Mouse (Mus musculus): ENCODE measurements around the gene Plcb4.

The Plcb4 gene

DNA sequence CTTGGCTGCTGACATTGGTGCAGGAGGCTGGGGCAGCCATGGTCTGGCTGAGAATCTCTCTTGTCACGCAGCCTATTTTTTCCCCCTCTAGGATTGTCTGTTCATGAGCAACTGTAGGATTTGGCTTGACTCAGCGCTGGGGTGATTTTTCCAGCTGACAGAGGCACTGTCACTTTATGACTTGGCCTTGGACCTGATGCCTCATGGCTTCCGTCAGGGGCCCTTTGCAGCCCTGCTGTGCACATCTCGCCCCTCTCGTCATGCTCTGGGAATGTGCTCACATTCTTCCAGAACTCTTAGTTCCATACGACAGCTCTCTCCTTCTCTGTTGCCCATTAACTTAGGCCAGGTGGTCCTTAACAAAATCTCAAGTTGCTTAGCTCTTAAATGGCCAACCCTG lies 152.0 kb downstream of the Plcb4 start:
- DNase-seq (ENCODE audit: low read depth, low spot score) = no peak

DNA sequence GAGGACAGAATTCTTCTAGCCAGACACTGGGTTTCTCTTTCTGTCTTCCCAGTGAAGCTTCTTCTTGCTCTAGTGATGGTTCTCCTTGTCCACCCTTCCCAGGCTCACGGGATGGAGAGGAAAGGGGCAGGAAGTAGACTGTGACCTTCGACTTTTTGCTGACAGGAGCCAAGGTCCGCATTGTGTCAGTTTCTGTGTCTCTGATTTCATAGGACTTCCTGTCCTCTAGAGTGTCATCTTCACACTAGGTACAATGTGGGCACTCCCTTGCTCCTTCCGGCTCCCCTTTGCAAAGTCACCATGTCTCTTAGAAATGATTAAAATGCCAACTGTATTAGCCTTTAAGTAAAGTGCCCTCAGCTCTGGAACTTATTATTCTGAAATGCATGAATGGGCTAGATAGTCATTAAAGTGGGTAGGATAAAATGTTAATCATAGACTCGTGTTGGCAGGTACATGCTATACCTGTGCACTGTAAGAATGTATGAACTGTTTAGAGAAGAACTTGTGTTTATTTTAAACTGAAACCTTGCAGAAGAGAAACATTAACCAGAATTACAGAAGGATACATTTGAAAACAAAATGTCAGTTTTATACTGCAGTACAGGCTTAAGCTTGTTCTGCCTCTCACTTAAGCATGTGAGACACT lies 152.8 kb downstream of the Plcb4 start:
- DNase-seq (ENCODE audit: low read depth, low spot score) = no peak

DNA sequence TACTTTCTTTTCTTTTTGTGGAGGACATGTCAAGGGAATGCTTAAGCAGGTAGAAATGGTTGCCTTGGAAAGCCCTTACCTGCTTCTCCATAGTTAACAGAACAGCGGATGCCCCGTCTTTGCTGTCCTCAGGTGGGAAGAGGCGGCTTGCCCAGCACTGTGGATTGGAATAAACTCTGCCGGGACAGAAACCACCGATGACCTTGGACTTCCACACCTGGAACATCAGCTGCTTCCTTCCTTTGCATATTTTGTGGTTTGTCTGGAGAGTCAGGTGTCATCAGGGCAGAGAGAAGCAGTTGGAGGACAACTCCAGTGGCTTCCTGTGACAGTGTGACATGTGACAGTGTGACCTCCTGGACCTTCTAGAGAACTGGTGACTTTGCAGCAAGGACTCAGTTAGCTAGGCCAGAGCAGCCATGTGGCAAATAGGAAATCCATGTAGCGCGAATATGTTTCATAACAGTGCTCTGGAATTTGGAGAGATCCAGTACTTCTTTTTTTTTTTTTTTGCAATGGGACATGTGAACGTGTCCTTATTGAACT lies 154.0 kb downstream of the Plcb4 start:
- no peak for DNase-seq (ENCODE audit: low read depth, low spot score)

DNA sequence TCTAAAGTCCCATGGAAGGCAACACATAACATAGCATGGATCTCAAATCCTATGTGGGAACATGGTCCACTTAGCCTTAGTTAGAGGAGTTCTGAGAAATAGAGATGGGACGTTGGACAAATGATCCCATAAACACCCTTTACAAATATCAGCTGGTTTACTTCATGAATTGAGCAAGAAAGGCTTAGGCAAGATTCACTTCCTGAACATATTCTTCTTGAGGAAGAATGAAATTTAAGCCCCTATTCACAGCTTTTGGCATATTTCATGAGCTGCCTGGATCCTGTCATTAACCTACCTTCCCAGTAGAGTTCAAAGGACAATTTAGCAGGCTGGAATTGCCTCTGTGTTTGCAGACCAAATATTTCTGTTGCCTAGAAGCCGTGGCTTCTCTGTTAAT lies 161.9 kb downstream of the Plcb4 start:
- DNase-seq (ENCODE audit: low read depth, low spot score) = no peak

DNA sequence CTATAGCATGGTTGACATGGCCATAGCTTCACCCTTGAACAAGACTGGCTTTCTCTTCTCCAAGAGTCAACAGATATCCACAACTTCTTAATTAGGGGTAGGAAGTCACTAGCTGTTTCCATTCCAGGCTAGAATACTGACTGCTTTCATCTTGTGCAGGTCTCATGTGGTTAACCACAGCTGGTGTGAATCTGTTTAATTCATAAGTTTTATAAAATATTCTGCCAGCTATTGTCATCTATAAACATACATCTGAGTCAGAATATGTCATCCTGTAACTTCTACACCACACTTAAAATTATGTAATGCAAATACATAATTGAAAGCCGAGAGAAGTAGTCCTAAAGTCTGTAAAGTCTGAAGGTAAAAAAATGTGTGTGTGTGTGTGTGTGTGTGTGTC lies 164.9 kb downstream of the Plcb4 start:
- DNase-seq (ENCODE audit: low read depth, low spot score) = no peak

DNA sequence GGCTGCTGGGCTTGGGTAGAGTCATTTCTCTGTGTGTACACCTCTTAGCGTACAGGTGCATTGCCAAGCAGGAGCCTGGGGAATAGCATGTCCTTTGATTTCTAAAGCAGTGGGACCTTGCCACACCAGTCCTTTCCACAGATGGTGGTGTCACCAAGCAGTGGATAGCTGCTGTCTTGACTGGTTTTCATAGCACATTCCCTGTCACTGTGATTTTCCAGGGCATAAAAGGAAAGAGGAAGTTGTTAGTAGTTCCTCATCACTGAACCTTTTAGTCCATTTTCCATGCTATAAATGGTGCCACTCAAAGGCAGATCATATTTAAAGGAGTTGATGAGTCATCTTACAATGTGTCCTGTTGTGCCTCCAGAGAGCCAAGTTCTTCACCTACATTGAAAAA lies 165.9 kb downstream of the Plcb4 start:
- DNase-seq (ENCODE audit: low read depth, low spot score) = no peak

DNA sequence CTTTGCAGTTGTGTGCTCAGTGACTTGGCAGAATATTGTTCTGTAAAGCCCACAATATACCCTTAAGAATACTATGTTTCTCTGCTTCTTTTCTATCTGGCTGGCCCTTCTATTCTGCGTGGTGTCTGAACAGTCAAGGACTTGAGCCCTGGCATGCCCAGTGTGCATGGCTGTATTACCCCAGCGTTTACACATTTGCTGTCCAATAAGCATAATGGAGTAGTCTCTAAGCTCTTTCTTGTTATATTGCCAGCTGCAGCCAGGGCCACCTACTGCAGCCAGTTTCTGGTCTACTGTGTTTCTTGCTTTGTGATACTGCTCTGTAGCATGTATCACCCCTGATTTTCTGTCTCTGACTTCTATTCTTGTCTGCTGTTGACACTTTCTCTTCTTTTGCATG lies 166.8 kb downstream of the Plcb4 start:
- DNase-seq (ENCODE audit: low read depth, low spot score) = no peak

DNA sequence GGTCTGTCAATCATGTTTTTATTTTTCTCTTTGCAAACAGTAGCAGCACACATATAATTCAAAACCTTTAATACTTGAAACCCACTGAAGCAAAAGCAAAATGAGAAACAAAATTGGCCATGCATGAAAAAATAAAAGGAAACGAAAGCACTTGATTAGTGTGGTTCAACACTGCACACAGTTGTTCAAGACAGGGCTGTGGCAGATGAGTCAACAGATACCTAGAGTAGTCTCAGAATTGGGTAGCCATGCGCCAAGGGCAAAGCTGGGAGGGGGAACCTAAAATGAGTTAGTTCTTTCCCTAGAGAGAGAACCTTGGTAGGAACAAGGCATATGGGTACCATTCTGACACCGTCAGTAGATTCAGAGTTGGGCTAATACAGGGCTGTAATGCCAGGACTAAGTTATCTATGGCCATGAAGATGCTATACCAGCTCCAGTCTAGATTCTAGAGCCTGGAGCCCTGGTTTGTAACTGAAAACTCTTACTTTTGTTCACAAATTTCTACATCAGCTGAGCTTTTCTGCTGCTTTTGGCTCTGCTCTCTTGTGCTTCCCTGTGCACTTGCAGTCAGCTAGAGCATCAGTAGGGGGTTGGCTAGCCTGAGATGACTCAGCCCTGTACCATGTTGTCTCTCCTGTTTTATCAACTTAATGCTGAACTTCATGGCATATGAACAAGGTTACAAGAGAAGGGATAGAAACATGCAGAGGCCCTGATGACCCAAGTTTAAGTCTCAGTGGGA lies 168.0 kb downstream of the Plcb4 start:
- DNase-seq (ENCODE audit: low read depth, low spot score) = no peak

DNA sequence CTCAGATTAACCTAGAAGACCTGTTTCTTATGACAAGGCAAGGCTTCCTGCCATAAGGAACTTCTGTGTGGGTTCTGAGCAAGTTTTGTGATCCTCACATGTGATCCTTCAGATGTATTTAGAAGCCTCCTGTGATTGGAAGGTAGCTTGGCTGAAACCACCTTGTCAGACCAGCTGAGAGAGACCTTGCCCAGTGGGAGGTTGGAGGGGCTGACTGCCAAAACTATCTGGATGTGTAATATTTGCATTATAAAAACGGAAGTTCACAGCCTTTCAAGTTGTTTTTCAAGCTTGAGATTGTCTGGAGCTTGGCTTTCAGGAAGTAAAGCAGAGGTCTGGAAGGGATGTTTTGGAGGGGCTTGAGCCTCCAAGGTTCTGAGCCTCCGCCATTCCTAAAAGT lies 169.6 kb downstream of the Plcb4 start:
- DNase-seq (ENCODE audit: low read depth, low spot score) = no peak

DNA sequence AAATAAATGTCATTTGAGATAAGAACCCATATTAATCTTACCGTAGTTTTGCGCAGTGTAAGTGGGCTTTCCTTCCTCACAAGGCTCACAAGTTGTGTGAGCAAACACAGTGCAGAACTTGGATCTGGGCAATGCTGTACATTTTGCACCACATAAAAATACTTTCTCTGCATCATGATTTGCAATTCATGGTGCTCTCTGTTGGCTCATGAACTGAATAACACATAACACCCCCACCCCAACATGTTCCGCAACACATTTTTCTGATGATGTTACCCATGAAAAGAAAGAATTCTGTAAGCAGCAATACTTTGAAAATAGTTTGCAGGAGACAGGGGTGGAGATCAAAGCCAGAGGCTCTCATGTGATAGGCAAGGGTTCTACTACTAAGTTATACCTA lies 174.9 kb downstream of the Plcb4 start:
- no peak for DNase-seq (ENCODE audit: low read depth, low spot score)

DNA sequence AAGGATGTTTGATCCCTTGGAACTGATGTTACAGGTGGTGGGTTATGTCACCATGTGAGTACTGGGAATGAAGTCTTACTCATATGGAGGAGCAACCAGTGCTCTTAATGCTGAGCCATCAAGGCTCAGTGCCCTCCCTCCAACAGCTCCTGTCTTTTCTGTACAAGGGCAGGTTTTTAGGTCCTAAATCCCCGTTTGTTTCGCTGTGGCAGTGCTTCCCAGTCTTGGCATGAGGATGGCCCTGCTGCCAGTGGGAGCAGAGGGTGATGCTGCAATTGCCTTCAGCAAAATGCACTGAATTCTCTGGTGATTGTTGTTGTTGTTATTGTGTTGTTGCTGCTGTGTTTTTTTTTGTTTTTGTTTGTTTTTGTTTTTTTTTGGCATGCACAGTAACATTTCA lies 175.6 kb downstream of the Plcb4 start:
- no peak for DNase-seq (ENCODE audit: low read depth, low spot score)

DNA sequence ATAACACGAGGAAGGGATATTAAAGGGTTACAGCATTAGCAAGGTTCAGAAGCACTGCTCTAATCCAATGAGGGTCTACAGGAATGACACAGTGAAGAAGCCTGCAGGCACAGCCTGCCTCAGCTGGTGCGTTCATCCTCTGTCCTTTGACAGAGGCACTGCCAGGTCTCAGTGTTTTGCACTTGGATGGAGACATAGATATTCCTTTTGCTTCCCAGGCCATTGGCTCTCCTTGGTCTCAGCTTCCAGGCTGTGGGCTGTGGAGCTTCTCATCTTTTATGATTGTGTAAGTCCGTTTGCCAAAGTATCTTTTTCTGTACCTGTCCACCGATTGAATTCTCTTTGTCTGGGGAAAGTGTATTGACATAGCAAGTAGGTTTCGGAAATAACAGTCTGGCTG lies 177.1 kb downstream of the Plcb4 start:
- DNase-seq (ENCODE audit: low read depth, low spot score) = no peak

DNA sequence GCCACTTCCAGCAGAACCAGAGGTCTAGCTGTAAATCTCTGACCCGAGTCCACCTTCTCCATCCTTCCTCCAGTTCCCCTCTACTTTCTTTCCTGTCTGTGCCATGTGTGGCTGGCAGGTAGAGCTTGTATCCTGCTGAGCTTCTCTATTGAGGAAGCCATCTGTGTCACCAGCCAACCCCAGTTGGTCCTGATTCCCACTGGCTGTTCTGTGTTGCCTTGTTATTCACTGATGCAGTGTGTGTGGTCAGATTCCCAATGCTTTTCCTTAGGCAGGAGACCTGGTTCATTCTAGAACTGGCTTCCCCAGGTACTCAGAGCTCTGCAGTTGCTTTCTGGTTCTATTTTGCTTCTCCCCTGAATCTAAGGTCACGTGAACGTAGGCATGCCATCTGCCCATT lies 177.6 kb downstream of the Plcb4 start:
- no peak for DNase-seq (ENCODE audit: low read depth, low spot score)

DNA sequence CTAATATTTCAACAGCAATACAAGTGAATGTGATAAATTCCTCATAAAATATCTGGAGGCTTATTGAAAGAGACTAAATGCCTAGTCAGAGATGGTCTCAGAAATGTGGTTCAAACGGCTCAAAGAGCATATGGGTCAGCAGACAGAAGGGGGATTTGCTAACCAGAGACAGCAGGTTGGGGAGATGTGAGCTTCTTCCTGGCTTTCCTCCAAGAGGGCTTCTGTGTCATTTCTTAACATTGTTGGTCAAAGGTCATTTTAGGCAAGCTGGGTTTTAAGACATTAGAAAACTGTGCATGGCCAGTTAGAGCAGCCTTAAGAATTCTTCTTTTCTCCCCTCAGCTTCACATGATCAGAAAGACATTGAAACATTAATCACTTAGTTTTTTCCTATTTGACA lies 178.9 kb downstream of the Plcb4 start:
- no peak for DNase-seq (ENCODE audit: low read depth, low spot score)

DNA sequence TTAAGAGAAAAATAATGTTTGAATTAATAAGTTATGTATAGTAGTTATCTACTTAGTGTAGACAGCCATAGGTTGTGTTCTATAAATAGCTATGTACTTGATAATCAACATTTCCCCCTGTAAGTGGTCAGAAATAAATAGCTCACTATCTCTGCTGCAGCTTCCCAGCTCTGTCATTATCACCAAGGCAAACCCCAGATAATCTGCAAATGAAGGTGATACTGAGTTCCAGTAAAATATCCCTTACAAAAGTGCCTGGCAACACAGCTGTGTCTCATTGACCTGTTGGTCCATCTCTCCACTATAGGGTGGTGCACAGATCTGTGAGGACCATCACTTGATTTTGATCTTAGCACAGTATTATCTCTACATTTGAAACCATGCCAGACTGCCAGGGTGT lies 179.3 kb downstream of the Plcb4 start:
- no peak for DNase-seq (ENCODE audit: low read depth, low spot score)

DNA sequence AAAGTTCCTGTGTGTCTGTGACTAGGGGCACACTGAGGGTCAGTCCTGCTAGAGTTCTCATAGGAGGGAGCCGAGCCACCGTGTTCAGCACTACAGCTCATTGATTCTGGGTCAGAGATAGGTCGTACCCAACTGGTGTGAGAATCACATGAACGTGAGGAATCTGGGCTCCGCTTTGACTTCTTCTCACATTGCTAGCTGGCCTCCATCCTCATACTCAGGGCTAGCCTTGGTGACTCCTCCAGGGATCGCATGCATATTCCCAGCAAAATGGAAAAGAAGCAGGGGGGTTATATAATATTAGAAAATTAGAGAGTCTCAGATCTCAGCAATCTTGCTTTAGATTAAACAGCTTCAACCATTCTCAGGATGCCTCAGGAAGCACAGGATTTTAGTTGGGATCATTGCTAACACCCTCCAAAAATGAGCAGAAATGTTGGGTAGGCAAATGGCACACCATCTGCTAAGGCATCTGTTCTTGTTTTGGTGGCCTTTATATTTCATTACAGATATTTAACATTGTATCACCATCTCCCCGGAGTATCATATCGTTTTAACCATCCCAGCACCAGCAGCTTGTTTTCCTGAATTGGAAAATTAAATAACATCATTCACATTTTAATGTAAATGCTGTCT lies 180.0 kb downstream of the Plcb4 start:
- peak; percentile 26 for DNase-seq (ENCODE audit: low read depth, low spot score)

DNA sequence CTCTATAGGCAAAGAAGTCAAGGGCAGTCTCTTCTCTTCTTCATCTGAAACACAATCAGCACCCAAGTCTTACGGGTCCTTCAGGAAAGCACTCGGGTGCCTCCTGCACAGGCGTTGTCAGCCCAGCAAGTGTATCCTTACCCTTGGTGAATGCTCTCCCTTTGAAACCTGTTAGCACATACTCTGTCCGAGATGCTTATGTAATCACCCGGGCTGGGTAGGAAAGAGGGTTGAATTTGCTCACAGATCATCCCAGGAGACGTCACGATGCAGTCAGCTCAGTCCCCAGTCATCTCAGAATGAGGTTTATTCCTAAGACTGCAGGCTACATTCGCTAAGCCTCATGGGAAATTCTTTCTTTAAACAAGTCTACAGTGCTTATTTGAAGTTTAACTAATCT lies 184.9 kb downstream of the Plcb4 start:
- DNase-seq (ENCODE audit: low read depth, low spot score) = no peak

DNA sequence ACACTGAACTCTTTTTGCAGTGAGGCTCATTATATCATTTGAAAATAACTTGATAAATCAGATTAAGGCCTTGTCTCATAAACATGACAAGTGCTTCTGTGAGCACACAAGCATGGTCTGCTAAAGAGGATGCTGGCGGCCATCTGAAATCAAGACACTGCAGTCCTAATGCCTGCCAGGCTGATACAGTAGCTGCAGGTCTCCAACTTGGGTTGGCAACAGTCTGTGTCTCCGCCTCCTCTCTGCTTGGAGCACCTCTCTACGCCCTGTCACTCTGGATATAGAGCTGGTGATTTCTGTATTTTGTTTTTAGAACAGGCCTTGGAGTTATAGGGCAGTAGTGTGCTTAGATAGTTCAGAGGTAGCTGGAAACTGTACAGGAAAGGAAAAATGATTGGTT lies 188.1 kb downstream of the Plcb4 start:
- DNase-seq (ENCODE audit: low read depth, low spot score) = no peak

DNA sequence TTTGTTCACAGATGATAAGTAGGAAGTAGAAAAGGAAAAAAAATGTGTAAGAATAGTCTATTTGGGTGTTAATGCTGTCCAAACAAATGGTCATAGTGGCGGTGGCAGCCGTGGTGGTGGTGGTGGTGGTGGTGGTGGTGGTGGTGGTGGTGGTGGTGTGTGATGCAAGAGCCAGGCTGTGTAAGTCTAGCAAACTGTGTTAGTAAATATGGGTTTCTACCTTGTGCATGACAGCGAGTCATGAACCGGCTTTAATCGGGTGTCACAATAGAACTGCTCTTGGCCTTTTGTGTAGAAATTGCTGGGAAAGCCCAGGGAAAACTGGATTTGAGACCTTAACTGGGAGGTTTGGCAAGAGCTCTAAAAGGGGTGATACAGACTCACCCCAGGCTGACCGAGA lies 188.9 kb downstream of the Plcb4 start:
- DNase-seq (ENCODE audit: low read depth, low spot score) = no peak

DNA sequence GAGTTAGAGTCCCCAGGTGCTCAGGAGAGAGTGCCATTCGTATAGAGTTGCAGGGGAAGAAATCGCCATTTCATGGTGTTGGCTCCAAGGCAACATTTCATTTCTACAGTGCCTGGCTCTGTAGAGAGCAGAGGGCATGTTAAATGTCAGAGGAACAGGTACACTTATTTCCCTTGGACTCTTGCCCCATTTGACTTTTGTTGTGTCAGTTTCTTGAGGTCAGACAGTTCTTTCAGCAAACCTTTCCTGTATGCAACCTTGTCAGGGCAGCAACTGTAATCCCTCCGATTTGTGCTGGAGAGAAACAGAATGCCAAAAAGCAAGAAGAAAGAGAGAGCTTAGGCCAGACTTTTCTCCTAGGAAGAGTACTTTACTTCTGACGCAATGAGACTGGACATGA lies 189.4 kb downstream of the Plcb4 start:
- DNase-seq (ENCODE audit: low read depth, low spot score) = no peak

DNA sequence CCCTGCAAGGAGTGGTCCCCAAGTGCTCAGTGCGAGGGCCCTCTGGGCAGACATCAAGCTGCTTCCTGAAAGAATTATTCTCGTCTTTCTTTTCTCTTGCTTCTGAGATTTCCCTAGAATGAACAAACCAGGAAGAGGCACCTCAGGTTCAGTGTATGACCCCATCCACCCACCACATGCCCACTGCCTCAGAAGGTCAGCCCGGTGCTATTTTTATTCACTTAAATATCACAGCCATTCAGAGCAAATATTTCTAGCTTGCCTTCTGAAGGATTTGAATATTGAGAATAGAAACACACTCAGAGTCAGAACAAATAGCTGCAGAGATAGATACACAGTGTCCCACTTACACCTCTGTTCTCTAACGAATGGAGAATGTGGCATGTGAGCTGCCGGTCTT lies 193.2 kb downstream of the Plcb4 start:
- DNase-seq (ENCODE audit: low read depth, low spot score) = no peak

DNA sequence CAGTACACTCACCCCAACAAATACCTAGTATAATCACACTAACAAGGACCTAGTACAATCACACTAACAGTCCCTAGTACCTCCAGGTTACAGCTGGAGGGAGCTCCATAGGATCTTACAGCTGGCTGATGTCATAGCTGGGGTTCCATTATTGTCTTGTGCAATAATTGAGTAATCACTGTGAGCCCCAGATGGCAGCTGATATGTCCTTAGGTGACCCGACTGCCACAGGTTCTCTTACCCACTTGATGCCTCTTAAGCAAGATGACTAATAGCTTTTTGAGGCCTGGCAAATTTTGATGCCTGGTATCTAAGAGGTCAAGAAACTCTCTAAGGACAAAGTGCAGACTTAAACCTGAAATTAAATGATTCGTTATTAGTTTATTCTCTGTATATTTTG lies 194.3 kb downstream of the Plcb4 start:
- DNase-seq (ENCODE audit: low read depth, low spot score) = no peak

DNA sequence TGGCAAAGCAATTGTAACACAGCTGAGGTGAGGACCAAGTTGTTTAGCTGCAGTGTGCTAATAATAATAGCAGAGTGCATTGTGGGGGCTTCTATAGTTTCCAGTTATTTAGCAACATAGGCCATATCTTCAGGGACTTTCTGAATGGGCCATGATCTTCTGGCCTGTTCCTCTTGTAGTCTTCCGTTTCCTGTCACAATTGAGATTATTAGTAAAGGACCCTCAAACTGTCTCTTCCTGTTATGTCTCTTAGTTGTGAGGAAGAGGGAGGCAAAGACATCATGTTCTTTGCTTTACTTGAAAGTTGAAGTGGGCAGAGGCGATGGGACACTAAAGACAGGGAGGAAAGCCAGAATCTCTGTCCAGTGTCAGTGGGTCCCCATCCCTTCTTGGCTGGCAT lies 195.2 kb downstream of the Plcb4 start:
- no peak for DNase-seq (ENCODE audit: low read depth, low spot score)

Measured in brain, embryonic 18.5 days (tissue).